Mouse (Mus musculus): ENCODE data around the gene Spata13. TPM values are rescaled to one million over a fixed set of nuclear protein-coding genes. Genes with fewer than 3 reads are reported as not detected.

Gene Spata13
- total and polyA plus RNA-seq, 3 experiments = 0.09 to 0.71 TPM; not detected in 1

GRCm38 (mm10) chr14:60747154-60747870 is 113.5 kb downstream of the Spata13 start:
- H3K9me3 ChIP-seq (replicated peaks) = no peaks in the 10 kb centered on the region
- no peaks in the 10 kb centered on the region for H3K4me1 ChIP-seq (ENCODE audit: insufficient read depth, low read depth, low read length)
- DNase-seq (ENCODE audit: low spot score) (no peak), ATAC-seq (ENCODE audit: extremely low read depth, insufficient number of reproducible peaks, low FRiP score, poor library complexity, severe bottlenecking) (no peak)
- H3K36me3 ChIP-seq (replicated peaks) = no peaks in the 10 kb centered on the region
- TF ChIP-seq TAL1 (conservative IDR thresholded peaks at IDR 0.05; ENCODE audit: low read depth, low read length) (no peak), CTCF (IDR thresholded peaks at IDR 0.05; ENCODE audit: low read depth, low read length) (no peak), GATA2 (IDR thresholded peaks at IDR 0.05; ENCODE audit: borderline replicate concordance, low read depth, low read length) (no peak), POLR2AphosphoS5 (IDR thresholded peaks at IDR 0.05; ENCODE audit: insufficient replicate concordance, low read depth, low read length) (no peak), GATA1 (IDR thresholded peaks at IDR 0.05; ENCODE audit: borderline replicate concordance, low read length) (no peak)
- H3K4me3 ChIP-seq (ENCODE audit: low read depth, low read length) = no peak overlapping the region
- H3K27me3 ChIP-seq (ENCODE audit: insufficient read depth, low read length) = peaks cover 12% of the 10 kb centered on the region

- Histone ChIP-seq H3K4me3 (ENCODE audit: low read depth, low read length) (no peak overlapping the region), H3K27me3 (ENCODE audit: insufficient read depth, low read length) (peaks cover 12% of the 10 kb centered on the region; the same call in 1 of the 2 replicates), H3K4me1 (ENCODE audit: insufficient read depth, low read depth, low read length) (no peaks in the 10 kb centered on the region), H3K36me3 (replicated peaks) (no peaks in the 10 kb centered on the region), H3K9me3 (replicated peaks) (no peaks in the 10 kb centered on the region)
- ATAC-seq (ENCODE audit: extremely low read depth, insufficient number of reproducible peaks, low FRiP score, poor library complexity, severe bottlenecking) = no peak
- TF ChIP-seq TAL1 (conservative IDR thresholded peaks at IDR 0.05; ENCODE audit: low read depth, low read length) = no peak
- TF ChIP-seq POLR2AphosphoS5 (IDR thresholded peaks at IDR 0.05; ENCODE audit: insufficient replicate concordance, low read depth, low read length) = no peak
- no peak for TF ChIP-seq GATA1 (IDR thresholded peaks at IDR 0.05; ENCODE audit: borderline replicate concordance, low read length)
- no peak for TF ChIP-seq CTCF (IDR thresholded peaks at IDR 0.05; ENCODE audit: low read depth, low read length)
- no peak for TF ChIP-seq GATA2 (IDR thresholded peaks at IDR 0.05; ENCODE audit: borderline replicate concordance, low read depth, low read length)
- no peak for DNase-seq (ENCODE audit: low spot score)
Observed at GRCm38 (mm10) chr14:60749880-60750279, 116.1 kb downstream of the Spata13 start.

GRCm38 (mm10) chr14:60751581-60751980 is 117.8 kb downstream of the Spata13 start:
- no peaks in the 10 kb centered on the region for H3K9me3 ChIP-seq (replicated peaks)
- H3K27me3 ChIP-seq (ENCODE audit: insufficient read depth, low read length) = peaks cover 14% of the 10 kb centered on the region; the same call in 1 of the 2 replicates
- no peaks in the 10 kb centered on the region for H3K36me3 ChIP-seq (replicated peaks)
- DNase-seq (ENCODE audit: low spot score) (no peak), ATAC-seq (ENCODE audit: extremely low read depth, insufficient number of reproducible peaks, low FRiP score, poor library complexity, severe bottlenecking) (no peak)
- no peak for TF ChIP-seq TAL1 (conservative IDR thresholded peaks at IDR 0.05; ENCODE audit: low read depth, low read length)
- no peak for TF ChIP-seq CTCF (IDR thresholded peaks at IDR 0.05; ENCODE audit: low read depth, low read length)
- TF ChIP-seq GATA2 (IDR thresholded peaks at IDR 0.05; ENCODE audit: borderline replicate concordance, low read depth, low read length) = no peak
- no peak for TF ChIP-seq POLR2AphosphoS5 (IDR thresholded peaks at IDR 0.05; ENCODE audit: insufficient replicate concordance, low read depth, low read length)
- H3K4me1 ChIP-seq (ENCODE audit: insufficient read depth, low read depth, low read length) = no peaks in the 10 kb centered on the region
- H3K4me3 ChIP-seq (ENCODE audit: low read depth, low read length) = no peak overlapping the region

- Histone ChIP-seq H3K27me3 (ENCODE audit: insufficient read depth, low read length) (peaks cover 14% of the 10 kb centered on the region; the same call in 1 of the 2 replicates), H3K4me1 (ENCODE audit: insufficient read depth, low read depth, low read length) (no peaks in the 10 kb centered on the region), H3K9me3 (replicated peaks) (no peaks in the 10 kb centered on the region), H3K4me3 (ENCODE audit: low read depth, low read length) (no peak overlapping the region), H3K36me3 (replicated peaks) (no peaks in the 10 kb centered on the region)
- no peak for DNase-seq (ENCODE audit: low spot score)
- ATAC-seq (ENCODE audit: extremely low read depth, insufficient number of reproducible peaks, low FRiP score, poor library complexity, severe bottlenecking) = no peak
- TF ChIP-seq GATA1 (IDR thresholded peaks at IDR 0.05; ENCODE audit: borderline replicate concordance, low read length) (no peak), CTCF (IDR thresholded peaks at IDR 0.05; ENCODE audit: low read depth, low read length) (no peak), GATA2 (IDR thresholded peaks at IDR 0.05; ENCODE audit: borderline replicate concordance, low read depth, low read length) (no peak), POLR2AphosphoS5 (IDR thresholded peaks at IDR 0.05; ENCODE audit: insufficient replicate concordance, low read depth, low read length) (no peak), TAL1 (conservative IDR thresholded peaks at IDR 0.05; ENCODE audit: low read depth, low read length) (no peak)
Observed at GRCm38 (mm10) chr14:60752892-60753800, 119.3 kb downstream of the Spata13 start.

GRCm38 (mm10) chr14:60753801-60754126 is 120.0 kb downstream of the Spata13 start:
- TF ChIP-seq GATA1 (IDR thresholded peaks at IDR 0.05; ENCODE audit: borderline replicate concordance, low read length) = no peak
- no peak for TF ChIP-seq CTCF (IDR thresholded peaks at IDR 0.05; ENCODE audit: low read depth, low read length)
- TF ChIP-seq TAL1 (conservative IDR thresholded peaks at IDR 0.05; ENCODE audit: low read depth, low read length) = no peak
- TF ChIP-seq POLR2AphosphoS5 (IDR thresholded peaks at IDR 0.05; ENCODE audit: insufficient replicate concordance, low read depth, low read length) = no peak
- no peak for TF ChIP-seq GATA2 (IDR thresholded peaks at IDR 0.05; ENCODE audit: borderline replicate concordance, low read depth, low read length)
- no peaks in the 10 kb centered on the region for H3K36me3 ChIP-seq (replicated peaks)
- no peaks in the 10 kb centered on the region for H3K4me1 ChIP-seq (ENCODE audit: insufficient read depth, low read depth, low read length)
- DNase-seq (ENCODE audit: low spot score) (no peak), ATAC-seq (ENCODE audit: extremely low read depth, insufficient number of reproducible peaks, low FRiP score, poor library complexity, severe bottlenecking) (no peak)
- no peaks in the 10 kb centered on the region for H3K9me3 ChIP-seq (replicated peaks)
- H3K4me3 ChIP-seq (ENCODE audit: low read depth, low read length) = no peak overlapping the region
- peaks cover 15% of the 10 kb centered on the region; the same call in 1 of the 2 replicates for H3K27me3 ChIP-seq (ENCODE audit: insufficient read depth, low read length)

- Histone ChIP-seq H3K4me3 (ENCODE audit: low read depth, low read length) (no peak overlapping the region), H3K27me3 (ENCODE audit: insufficient read depth, low read length) (peaks cover 16% of the 10 kb centered on the region; the same call in 1 of the 2 replicates), H3K4me1 (ENCODE audit: insufficient read depth, low read depth, low read length) (no peaks in the 10 kb centered on the region), H3K36me3 (replicated peaks) (no peaks in the 10 kb centered on the region), H3K9me3 (replicated peaks) (no peaks in the 10 kb centered on the region)
- DNase-seq (ENCODE audit: low spot score) (no peak), ATAC-seq (ENCODE audit: extremely low read depth, insufficient number of reproducible peaks, low FRiP score, poor library complexity, severe bottlenecking) (no peak)
- TF ChIP-seq GATA2 (IDR thresholded peaks at IDR 0.05; ENCODE audit: borderline replicate concordance, low read depth, low read length) (no peak), GATA1 (IDR thresholded peaks at IDR 0.05; ENCODE audit: borderline replicate concordance, low read length) (no peak), POLR2AphosphoS5 (IDR thresholded peaks at IDR 0.05; ENCODE audit: insufficient replicate concordance, low read depth, low read length) (no peak), TAL1 (conservative IDR thresholded peaks at IDR 0.05; ENCODE audit: low read depth, low read length) (no peak), CTCF (IDR thresholded peaks at IDR 0.05; ENCODE audit: low read depth, low read length) (no peak)
Observed at GRCm38 (mm10) chr14:60754656-60755055, 120.9 kb downstream of the Spata13 start.
